Mouse (Mus musculus): ENCODE measurements at regions not wholly inside any gene's neighbourhood (a gene's known extent, or its start where the extent isn't known, plus 50 kb on each side); places are given as distances from the start of the nearest gene placed in this dataset.

DNA sequence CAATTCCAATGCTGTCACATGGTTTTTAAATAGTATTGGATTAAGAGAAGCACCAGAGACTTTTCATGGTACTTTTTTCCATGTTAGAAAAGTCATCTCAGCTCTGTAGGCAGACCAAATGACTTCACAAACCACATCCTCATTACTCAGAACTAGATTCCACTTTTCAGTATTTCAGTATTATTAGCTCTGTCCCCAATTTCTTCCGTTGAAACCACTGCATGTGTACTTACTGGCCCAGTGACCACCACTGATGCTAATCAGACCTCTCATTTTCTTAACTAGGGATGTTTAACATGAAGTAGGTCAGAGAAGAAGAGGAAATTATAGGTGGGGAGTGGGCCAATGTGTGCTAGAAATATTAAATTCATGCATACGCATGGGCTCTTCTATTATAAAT, 326.2 kb downstream of the Car8 start:
- TF ChIP-seq POLR2A (IDR thresholded peaks at IDR 0.05; ENCODE audit: borderline replicate concordance, low read depth, low read length), result no peak
- no peak for TF ChIP-seq CTCF (IDR thresholded peaks at IDR 0.05; ENCODE audit: low read depth, low read length)

Measured in bone marrow macrophage, adult 2 months (primary cell).